Mouse (Mus musculus) G1E (cell line): ENCODE data around the gene Runx3.

Experiments used
- CTCF ChIP-seq: IDR thresholded peaks from 2 replicates; pipeline ENCODE4 v1.5.1; 2012; ENCODE audit warnings: low read depth, low read length, inconsistent platforms, mixed read lengths
- GATA1 ChIP-seq: IDR thresholded peaks from 2 replicates; pipeline ENCODE4 v1.6.1; 2012; ENCODE audit warnings: borderline replicate concordance, low read length, inconsistent platforms, mixed read lengths
- GATA2 ChIP-seq: IDR thresholded peaks from 2 replicates; pipeline ENCODE4 v1.6.1; 2012; ENCODE audit warnings: low read depth, low read length, inconsistent platforms, borderline replicate concordance
- POLR2AphosphoS5 ChIP-seq: IDR thresholded peaks from 2 replicates; pipeline ENCODE4 v1.6.1; 2012; ENCODE audit warnings: low read depth, low read length, inconsistent platforms; ENCODE audit not compliant: insufficient replicate concordance
- TAL1 ChIP-seq: conservative IDR thresholded peaks from 2 replicates; pipeline ENCODE4 v1.6.1; 2012; ENCODE audit warnings: low read depth, low read length, inconsistent platforms, mixed read lengths

DNA sequence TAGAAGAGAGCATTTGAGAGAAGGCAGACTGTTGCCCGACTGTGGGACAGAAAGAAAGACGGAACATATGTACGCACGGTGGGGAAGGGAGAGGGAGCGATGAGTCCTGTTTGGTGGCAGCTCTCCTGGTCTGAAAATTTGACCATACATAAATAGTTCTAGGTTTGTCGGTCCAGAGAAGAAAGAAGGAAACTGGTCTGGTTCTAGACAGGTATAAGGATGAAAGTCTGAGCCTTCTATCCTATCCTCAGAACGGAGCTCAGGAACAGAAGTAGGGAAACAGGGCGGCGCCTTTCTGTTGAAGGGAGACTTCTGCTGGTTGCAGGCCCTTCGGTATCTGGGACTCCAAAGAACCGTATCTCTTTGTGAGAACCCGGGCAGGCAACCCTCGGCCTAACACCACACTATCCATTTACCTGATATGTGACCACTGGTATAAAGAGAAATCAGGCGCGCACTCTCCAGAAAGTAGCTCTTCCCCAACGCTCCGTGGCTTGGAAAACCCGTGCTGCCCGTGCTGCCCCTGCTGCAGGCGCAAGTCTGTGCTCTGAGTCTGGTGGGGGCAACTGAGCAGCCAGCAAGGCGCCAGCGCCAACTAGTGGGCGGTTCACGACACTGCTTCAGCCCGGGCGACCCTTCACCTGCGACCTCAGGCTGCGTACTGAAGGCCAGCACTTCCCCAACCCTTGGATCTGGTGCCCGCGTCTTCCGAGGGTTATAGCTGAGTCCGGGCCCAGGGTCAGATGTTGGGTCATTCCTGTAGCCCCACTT is 29.8 kb downstream of the Runx3 start:
- no peak for TF ChIP-seq CTCF
- no peak for TF ChIP-seq GATA1
- TF ChIP-seq TAL1, result no peak
- TF ChIP-seq POLR2AphosphoS5, result no peak
- TF ChIP-seq GATA2, result no peak
